Mouse (Mus musculus) embryonic facial prominence, embryonic 14.5 days (tissue): ENCODE measurements around the gene Rgl1. TPM values are rescaled to one million over a fixed set of nuclear protein-coding genes. Genes with fewer than 3 reads are reported as not detected.
"Not testable (repeated sequence)": the region's sequence is repeated elsewhere in the genome, so short reads cannot be mapped to it uniquely, and the experiment has no call there.

Experiments used
- ATAC-seq: fragments of 200-750 bp; cut with Nextera tagmentation; 2 replicates; pipeline ENCODE4 v1.8.0; 2017; ENCODE audit warnings: low read depth, moderate number of reproducible peaks, moderate TSS enrichment
- DNase-seq: peaks from one replicate; pipeline ENCODE4 v3.0.0-alpha.2; 2015; ENCODE audit warnings: low spot score
- H3K27ac ChIP-seq: fragments of 300-500 bp; sonication (generic); replicated peaks from 2 replicates; pipeline ENCODE4 v1.5.1; 2014; ENCODE audit warnings: low read depth, mild to moderate bottlenecking, low read length, moderate library complexity
- H3K27me3 ChIP-seq: fragments of 300-500 bp; sonication (generic); replicated peaks from 2 replicates; pipeline ENCODE4 v1.6.1; 2014; ENCODE audit warnings: low read length; ENCODE audit not compliant: control insufficient read depth, insufficient read depth
- H3K36me3 ChIP-seq: fragments of 300-500 bp; sonication (generic); 2 replicates; pipeline ENCODE4 v1.6.1; 2014; ENCODE audit warnings: low read length, mixed read lengths; ENCODE audit not compliant: control insufficient read depth, insufficient read depth
- H3K4me1 ChIP-seq: fragments of 300-500 bp; sonication (generic); 2 replicates; pipeline ENCODE4 v1.6.1; 2014; ENCODE audit warnings: antibody characterized with exemption, low read length; ENCODE audit not compliant: control insufficient read depth, insufficient read depth
- H3K4me2 ChIP-seq: fragments of 300-500 bp; sonication (generic); 2 replicates; pipeline ENCODE4 v1.6.1; 2014; ENCODE audit warnings: low read depth, mild to moderate bottlenecking, low read length, moderate library complexity, mixed read lengths
- H3K4me3 ChIP-seq: fragments of 300-500 bp; sonication (generic); 2 replicates; pipeline ENCODE4 v1.5.1; 2014; ENCODE audit warnings: low read depth, mild to moderate bottlenecking, low read length
- H3K9ac ChIP-seq: fragments of 300-500 bp; sonication (generic); 2 replicates; pipeline ENCODE4 v1.6.1; 2014; ENCODE audit warnings: low read depth, mild to moderate bottlenecking, low read length, moderate library complexity, mixed read lengths
- H3K9me3 ChIP-seq: fragments of 300-500 bp; sonication (generic); 2 replicates; pipeline ENCODE4 v1.6.1; 2016; ENCODE audit warnings: low read length; ENCODE audit not compliant: control insufficient read depth
- WGBS: fragments of 180-500 bp; shearing (Covaris S2); extraction: QIAGEN DNeasy Blood & Tissue Kit; methylation state at CpG from one replicate; pipeline ENCODE4 v1.1.7; 2014; 5-methylcytosine and 5-hydroxymethylcytosine counted together
- polyA plus RNA-seq: library from polyadenylated mRNA; unstranded; fragments of >200 nt; fragmentation: Nextera tagmentation; extraction: Ambion mirVana; gene quantifications from 2 replicates; pipeline ENCODE4 v1.2.1, GENCODE M21; 2014

Gene Rgl1
- polyA plus RNA-seq, 1 experiment from 2014 or later = 43.7 TPM

- no peak overlapping the region for H3K4me3 ChIP-seq
- H3K4me1 ChIP-seq = no peaks in the 10 kb centered on the region; the same call in 1 of the 2 replicates
- WGBS = 27% methylated on average over 6 of the region's 6 CpGs
- no peaks in the 10 kb centered on the region for H3K27me3 ChIP-seq
- DNase-seq (no peak), ATAC-seq (no peak)
- H3K27ac ChIP-seq = no peak overlapping the region
- H3K36me3 ChIP-seq = no peaks in the 10 kb centered on the region
- no peak overlapping the region for H3K9ac ChIP-seq
- no peak overlapping the region for H3K4me2 ChIP-seq
- no peaks in the 10 kb centered on the region for H3K9me3 ChIP-seq
These were observed 24.7 kb upstream of the Rgl1 start for GRCm38 (mm10) chr1:152790821-152791220.

- H3K9ac ChIP-seq = no peak overlapping the region
- ATAC-seq = no peak; the same call in 1 of the 2 replicates
- 30% methylated on average over 12 of the region's 12 CpGs for WGBS
- H3K36me3 ChIP-seq = no peaks in the 10 kb centered on the region
- peak; percentile 63 for DNase-seq
- H3K4me3 ChIP-seq = no peak overlapping the region
- no peaks in the 10 kb centered on the region for H3K27me3 ChIP-seq
- H3K27ac ChIP-seq = no peak overlapping the region
- H3K4me1 ChIP-seq = no peaks in the 10 kb centered on the region; the same call in 1 of the 2 replicates
- no peak overlapping the region for H3K4me2 ChIP-seq
- H3K9me3 ChIP-seq = no peaks in the 10 kb centered on the region
These were observed 24.1 kb upstream of the Rgl1 start for GRCm38 (mm10) chr1:152790254-152790653.

- 25% methylated on average over 4 of the region's 4 CpGs for WGBS
- H3K4me3 ChIP-seq = no peak overlapping the region
- H3K4me1 ChIP-seq = no peaks in the 10 kb centered on the region; the same call in 1 of the 2 replicates
- H3K36me3 ChIP-seq = no peaks in the 10 kb centered on the region
- no peaks in the 10 kb centered on the region for H3K9me3 ChIP-seq
- H3K27ac ChIP-seq = no peak overlapping the region
- no peaks in the 10 kb centered on the region for H3K27me3 ChIP-seq
- ATAC-seq = no peak
- H3K9ac ChIP-seq = no peak overlapping the region
- H3K4me2 ChIP-seq = no peak overlapping the region
- no peak for DNase-seq
These were observed 22.0 kb upstream of the Rgl1 start for GRCm38 (mm10) chr1:152788121-152788660.

DNA sequence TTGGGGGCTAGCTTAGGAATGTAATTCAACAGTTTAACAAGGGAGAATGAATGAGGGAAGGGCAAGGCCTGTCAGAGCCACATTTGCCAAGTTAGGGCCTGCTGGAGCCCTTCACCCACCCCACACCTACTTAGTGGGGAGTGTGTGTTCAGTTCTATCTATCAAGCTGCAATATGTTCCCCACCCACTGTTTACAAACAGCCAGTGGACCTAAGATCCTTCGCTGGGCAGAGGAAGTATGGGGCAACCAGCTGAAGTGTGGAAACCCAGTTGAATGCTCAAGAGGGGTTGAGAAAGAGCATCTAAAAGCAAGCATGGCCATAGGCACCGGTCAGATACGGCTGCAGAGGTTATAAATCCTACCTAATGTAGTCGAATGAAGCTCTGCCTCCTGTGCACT is 20.8 kb upstream of the Rgl1 start:
- H3K4me3 ChIP-seq = no peak overlapping the region
- no peaks in the 10 kb centered on the region for H3K36me3 ChIP-seq
- DNase-seq = no peak
- no peak for ATAC-seq
- H3K4me2 ChIP-seq = no peak overlapping the region
- no peaks in the 10 kb centered on the region; the same call in 1 of the 2 replicates for H3K4me1 ChIP-seq
- no peaks in the 10 kb centered on the region for H3K9me3 ChIP-seq
- no peak overlapping the region for H3K9ac ChIP-seq
- WGBS = 89% methylated on average over 4 of the region's 4 CpGs
- no peak overlapping the region for H3K27ac ChIP-seq
- H3K27me3 ChIP-seq = no peaks in the 10 kb centered on the region

- not testable (repeated sequence) for H3K9ac ChIP-seq, H3K4me1 ChIP-seq, DNase-seq, ATAC-seq, H3K36me3 ChIP-seq, H3K4me3 ChIP-seq, H3K9me3 ChIP-seq, H3K27ac ChIP-seq, H3K4me2 ChIP-seq, H3K27me3 ChIP-seq
- 83% methylated on average over 3 of the region's 3 CpGs for WGBS
These were observed 19.3 kb upstream of the Rgl1 start for GRCm38 (mm10) chr1:152785446-152785845.

- no peak overlapping the region for H3K4me3 ChIP-seq
- H3K36me3 ChIP-seq = no peaks in the 10 kb centered on the region
- H3K27ac ChIP-seq = no peak overlapping the region
- no peaks in the 10 kb centered on the region for H3K4me1 ChIP-seq
- H3K9ac ChIP-seq = no peak overlapping the region
- WGBS = 98% methylated on average over 8 of the region's 8 CpGs
- H3K4me2 ChIP-seq = no peak overlapping the region
- H3K27me3 ChIP-seq = no peaks in the 10 kb centered on the region
- no peak for DNase-seq
- ATAC-seq = no peak
- H3K9me3 ChIP-seq = no peaks in the 10 kb centered on the region
These were observed 18.5 kb upstream of the Rgl1 start for GRCm38 (mm10) chr1:152784620-152785019.

GRCm38 (mm10) chr1:152779071-152779737 is 13.1 kb upstream of the Rgl1 start:
- Histone ChIP-seq H3K4me2 (no peak overlapping the region), H3K9me3 (no peaks in the 10 kb centered on the region), H3K4me1 (no peaks in the 10 kb centered on the region), H3K27me3 (no peaks in the 10 kb centered on the region), H3K36me3 (peaks cover 26% of the 10 kb centered on the region), H3K9ac (no peak overlapping the region), H3K27ac (no peak overlapping the region), H3K4me3 (no peak overlapping the region)
- ATAC-seq = peak; percentile 68; the same call in 1 of the 2 replicates
- peak; percentile 35 for DNase-seq
- 34% methylated on average over 10 of the region's 10 CpGs for WGBS

DNA sequence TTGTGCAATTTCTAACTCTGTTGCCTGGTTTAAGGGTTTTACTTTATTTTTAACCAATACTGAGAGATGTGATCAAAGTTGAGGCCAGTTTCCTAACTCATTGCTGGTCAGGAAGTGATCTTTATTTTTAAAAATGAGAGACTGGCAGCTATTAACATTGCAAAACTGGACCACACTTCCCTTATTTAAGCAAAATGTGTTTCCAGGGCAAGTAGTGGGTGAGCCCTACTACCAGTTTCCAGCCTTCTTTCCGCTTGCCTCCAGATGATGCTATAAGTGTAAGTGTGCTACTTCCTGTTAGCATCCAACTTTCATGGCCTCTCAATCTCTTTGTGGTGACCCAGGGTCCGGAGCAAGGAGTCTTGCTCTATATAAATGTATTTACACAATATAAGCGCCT is 8.4 kb upstream of the Rgl1 start:
- not testable (repeated sequence) for H3K27ac ChIP-seq, H3K4me3 ChIP-seq, H3K27me3 ChIP-seq, ATAC-seq, H3K4me2 ChIP-seq, H3K4me1 ChIP-seq, H3K9me3 ChIP-seq, H3K9ac ChIP-seq, DNase-seq
- peaks cover 70% of the 10 kb centered on the region for H3K36me3 ChIP-seq
- 85% methylated on average over 3 of the region's 3 CpGs for WGBS

GRCm38 (mm10) chr1:152771016-152771415 is 4.9 kb upstream of the Rgl1 start:
- Histone ChIP-seq H3K4me1 (no peaks in the 10 kb centered on the region; the same call in 1 of the 2 replicates), H3K27me3 (no peaks in the 10 kb centered on the region; the same call in 1 of the 2 replicates), H3K4me2 (no peak overlapping the region), H3K4me3 (no peak overlapping the region), H3K9me3 (no peaks in the 10 kb centered on the region), H3K9ac (no peak overlapping the region), H3K27ac (no peak overlapping the region), H3K36me3 (peaks cover 72% of the 10 kb centered on the region)
- no peak for ATAC-seq
- no peak for DNase-seq
- 81% methylated on average over 9 of the region's 9 CpGs for WGBS
